Mouse (Mus musculus) thymus, postnatal 36 days (tissue): Measurements from ENCODE around the gene Tada3.

Source experiments
- DNase-seq, 2 experiments: peaks; one replicate each; pipeline ENCODE4 v3.0.0; 2022; ENCODE audit warnings: mixed read lengths in 2 of 2

Tada3 gene

DNA sequence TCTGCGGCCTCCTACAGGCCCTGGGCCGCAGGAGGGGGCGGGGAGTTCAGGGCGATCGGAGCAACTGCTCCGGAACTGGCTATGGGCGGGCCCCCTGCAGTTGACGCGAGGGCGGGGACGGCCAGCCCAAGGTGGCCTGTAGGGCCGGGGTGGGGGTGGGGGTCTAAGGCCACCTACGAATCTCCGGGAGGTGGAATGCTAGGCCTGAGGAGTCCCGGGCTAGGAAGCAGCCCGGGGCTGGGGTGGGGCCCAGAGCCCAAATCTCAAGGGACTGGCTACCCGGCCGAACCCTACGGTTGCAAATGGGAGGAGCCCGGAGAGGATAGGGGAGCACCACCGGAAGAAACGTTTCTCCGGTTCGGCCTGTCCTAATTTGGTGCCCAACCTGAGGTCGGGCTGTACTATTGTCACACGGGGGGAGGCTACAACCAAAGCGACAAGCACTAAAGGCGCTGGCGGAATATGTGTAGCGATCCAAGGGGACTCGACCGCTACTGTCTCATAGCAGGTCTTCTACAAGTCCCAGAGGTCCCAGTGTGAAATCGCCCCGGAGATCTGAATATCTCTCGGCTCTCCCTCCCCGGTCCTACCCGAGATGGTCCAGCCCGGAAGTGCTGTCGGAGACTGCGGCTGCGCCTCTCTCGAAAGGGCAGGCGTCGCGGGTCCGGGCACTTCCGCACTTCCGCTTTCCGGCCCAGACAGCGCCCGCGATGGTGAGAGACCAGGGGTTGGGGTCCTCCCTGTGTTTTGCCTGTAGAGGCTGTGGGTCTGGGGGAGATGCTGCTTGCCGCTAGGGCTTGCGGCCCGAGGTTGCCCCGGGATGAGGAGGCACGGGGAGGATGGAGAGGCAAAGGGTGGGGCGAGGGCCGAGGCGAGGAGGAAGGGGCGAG, at the start of gene Tada3, which contains the start of gene Arpc4:
TSS of gene Tada3 (minus strand) at position 388 of the 890 bp plus-strand sequence.
TSS of gene Arpc4 (plus strand) at position 620 of the 890 bp plus-strand sequence.
- peak; percentile 91 to 95 for DNase-seq

DNA sequence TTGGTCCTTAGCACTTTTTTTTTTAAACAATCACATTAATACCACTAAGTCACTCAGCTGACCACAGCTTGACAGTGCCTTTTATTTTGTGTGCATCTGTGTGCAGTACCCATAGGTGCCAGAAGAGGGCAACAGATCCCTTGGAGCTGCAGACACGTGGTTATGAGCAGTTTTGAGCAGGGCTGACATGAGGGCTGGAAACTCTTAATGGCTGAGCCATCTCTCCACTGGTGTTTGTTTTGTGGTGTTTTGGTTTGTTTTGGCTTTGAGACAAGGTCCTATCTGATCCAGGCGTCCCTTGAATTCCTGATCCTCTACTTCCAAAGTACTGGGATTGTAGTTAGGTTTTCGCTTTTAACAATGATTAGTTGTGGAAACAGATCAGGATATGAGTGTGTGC, 49.7 kb upstream of the Tada3 start:
- peak; percentile 49 to 57 for DNase-seq

DNA sequence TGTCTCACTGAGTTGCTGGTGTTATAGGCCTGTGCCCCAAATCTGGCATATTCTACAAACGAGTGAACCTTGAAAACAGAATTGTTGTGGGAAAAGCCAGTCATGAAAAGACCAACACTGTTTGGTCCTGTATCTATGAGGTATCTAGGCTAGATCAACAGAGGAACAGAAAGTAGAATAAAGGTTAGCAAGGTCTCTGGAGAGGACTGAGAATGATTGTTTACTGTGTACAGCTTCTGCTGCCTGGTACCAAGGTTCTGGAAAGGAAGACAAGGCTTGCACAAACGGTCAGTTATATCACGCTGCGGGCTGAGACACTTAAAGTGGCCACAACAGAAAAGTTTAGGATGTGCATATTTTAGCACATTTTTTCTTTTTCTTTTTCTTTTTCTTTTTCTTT, 49.0 kb upstream of the Tada3 start:
- DNase-seq: no peak

DNA sequence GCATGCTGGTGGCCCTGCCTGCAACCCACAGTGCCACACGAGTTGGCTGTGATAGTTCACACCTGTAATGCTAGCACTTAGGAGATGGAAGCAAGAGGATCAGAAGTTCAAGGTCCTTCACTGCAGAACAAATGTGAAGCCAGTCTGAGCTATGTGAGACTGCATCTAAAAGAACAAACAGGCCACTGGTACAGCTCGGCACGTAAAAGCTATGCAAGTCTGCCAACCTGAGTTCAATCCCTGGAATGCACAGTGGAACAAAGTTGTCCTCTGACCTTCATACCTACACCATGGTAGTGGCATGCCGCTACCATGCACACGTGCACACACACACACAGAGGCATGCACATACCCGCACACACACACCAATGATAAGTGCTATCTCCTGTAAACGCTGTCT, 46.5 kb upstream of the Tada3 start:
- DNase-seq: no peak

DNA sequence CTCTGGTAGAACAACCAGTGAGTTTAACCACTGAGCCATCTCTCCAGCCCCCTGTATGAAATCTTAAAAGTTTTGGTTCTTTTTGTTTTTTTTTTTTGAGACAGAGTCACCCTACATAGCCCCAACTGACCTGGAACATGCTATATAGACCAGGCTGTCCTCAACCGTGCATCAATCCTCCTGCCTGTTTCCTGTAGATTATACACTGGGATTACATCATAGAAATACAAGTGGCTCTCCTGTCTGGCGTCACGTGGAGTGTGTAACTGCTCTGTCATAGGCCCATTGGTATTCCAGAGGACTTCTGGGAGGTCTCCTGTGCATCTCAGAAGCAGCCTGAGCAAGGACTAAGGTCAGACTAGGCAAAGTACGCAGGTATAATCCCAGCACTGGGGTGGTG, 45.3 kb upstream of the Tada3 start:
- DNase-seq: no peak

DNA sequence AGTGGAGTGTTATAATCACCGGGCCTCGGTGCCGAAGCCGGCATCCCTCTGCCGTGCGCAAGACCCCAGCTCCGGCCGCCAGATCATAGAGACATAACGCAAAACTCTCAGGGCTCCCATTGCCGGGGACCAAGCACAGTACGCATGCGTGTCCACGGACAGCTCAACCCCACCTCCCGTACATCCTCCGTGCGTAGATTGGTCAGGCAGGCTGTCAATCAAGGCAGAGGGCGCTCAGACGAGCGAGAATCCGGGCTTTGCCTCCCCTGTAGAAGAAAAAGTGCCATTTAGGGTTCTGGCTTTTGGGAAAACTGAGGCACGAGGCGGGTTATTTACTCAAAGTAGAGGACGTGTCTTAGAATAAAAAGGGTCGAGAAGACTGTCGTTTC, 41.5 kb upstream of the Tada3 start, which contains the start of gene Rpusd3:
TSS of gene Rpusd3 (minus strand) at position 142 of the 389 bp plus-strand sequence.
- DNase-seq: peak; percentile 98 to 99

DNA sequence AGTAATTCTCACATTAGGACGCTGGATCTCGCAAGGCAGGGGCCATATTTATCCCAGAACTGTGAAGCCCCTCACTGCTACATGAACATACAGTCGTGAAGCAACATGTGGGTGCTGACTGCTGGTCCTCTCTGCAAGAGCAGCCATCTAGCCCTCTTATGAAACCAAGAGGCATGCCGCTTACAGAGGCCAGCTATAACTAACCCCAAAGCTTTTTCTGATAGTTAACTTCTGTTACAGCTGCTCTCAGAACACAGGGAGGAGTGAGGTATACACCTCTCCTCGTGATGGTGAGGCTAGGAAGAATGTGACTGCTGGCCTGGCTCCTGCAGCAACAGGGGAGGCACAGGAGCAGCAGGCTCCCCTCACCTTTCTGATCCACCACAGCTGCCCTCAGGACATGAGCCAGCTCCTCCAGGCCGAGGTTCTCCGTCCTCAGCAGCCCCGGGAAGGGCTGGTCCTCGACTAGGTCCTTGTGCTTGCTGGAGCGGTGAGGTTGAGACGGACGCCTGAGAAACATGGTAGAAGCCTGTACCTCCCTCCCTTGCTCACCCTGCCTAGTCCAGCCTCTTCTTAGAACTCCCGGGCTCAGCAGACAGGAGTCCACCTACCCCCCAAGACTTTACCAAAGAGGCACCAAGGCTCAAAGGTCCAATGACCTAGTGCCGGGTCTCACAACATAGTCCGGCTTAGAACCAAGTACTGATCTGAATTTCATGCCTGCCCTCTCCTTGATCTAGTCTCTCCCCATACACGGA, 40.9 kb upstream of the Tada3 start:
- peak in 1 of 2 experiments; percentile 36 for DNase-seq

DNA sequence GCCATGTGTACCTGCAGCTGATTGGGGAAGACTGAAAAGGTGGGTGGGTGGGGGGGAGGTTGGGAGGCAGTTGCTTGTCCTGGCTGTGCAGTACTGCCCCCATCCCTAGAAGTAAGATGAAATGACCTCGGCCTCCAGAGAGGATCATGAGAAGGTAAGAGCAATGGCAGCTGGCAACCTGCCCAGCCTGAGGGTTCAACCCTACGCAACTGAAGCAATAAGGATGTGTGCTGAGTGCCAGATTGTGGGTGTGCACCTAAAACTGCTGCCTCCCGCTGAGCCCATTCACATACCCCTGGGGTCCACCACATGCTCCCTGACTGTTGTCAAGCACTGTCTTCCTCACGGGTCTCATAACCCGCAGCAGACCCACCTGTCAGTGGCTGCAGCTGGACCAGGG, 38.7 kb upstream of the Tada3 start:
- no peak for DNase-seq

DNA sequence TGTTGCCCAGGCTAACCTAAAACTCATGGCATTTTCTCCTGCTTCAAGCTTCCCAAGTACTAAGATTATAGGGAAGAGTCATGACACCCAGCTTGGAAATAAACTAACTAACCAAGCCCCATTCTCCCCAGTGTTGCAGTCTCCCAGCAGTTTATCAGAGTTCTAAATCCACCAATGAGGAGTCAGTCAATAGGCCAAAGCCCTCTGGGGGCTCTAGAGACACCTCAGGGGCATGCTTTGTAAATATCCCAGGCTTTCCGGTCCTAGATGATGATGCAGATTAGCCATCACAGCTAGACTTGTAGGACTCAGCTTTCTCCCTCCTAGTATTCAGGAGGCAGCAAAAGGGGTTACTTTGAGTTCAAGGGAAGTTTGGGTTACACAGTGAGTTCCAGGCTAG, 32.3 kb upstream of the Tada3 start:
- no peak for DNase-seq

DNA sequence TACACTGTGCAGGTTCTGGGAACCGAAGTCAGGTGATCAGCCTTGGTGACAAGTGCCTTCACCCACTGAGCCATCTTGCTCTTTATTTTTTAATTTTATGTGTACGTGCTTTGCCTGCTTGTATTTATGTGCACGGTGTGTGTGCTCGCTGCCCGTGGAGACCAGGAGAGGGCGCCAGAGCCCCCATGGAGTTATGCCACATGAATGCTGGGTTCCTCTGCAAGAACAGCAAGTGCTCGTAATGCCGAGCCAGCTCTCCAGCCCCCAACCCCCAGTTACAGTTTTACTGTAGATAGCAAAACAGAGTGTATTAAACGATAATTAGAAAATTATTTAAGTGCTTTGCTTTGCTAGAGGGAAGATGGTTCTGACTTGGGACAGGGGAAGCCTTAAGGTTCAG, 29.0 kb upstream of the Tada3 start:
- DNase-seq: peak in 1 of 2 experiments; percentile 18

DNA sequence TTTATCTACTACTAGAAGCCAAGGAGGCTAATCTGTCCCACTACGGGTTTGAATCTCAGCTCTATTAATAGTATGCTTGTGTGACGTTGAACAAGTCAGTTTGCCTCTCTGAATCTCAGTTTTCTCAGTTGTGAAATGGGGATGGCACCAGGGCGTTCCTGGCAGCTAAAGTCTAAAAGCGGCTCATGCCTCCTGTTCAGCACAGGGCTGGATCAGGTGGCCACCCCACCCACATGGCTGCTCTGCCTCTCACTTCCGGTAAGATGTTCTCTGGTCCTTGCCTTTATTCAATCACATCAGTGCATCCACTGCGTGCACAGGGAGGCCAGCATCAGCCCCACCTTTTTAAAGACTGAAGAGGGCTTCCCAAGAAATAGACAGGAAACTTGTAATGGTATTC, 27.8 kb upstream of the Tada3 start:
- DNase-seq: no peak

DNA sequence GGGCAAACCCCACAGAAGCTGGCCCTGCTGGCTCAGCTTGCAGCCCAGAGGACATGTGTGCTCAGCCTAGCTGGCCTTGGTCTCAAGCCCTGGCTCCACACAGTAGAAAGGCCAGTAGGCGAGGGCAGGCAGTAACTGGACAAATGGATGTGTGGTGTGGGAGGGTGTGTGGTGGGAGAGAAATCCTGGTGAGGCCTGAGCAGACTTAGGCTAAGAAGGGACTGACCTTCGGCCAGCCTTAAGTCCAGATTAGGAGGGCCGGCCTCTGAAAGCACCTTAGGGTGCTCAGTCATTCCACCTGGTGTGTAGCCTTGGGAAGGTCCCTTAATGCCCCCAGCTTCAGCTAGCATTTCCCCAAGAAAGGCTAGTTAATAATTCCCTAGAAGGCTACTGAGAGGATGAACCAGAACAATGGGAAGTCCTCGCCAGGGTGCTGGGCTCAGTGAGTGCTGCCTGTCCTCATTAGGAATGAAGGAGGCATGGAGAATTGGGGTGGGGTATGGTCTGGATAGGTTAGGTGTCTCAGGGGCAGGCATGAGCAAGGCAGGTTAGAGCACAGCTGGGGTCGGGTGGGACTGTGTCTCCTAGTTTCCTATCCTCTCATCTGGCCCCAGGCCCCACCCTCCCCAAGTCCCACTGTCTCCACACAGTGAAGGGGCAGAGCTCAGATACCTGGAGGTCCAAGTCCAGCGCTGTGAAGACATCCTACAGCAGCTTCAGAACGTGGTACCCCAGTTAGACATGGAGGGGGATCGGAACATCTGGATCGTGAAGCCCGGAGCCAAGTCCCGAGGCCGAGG, 27.2 kb upstream of the Tada3 start:
- DNase-seq: no peak

DNA sequence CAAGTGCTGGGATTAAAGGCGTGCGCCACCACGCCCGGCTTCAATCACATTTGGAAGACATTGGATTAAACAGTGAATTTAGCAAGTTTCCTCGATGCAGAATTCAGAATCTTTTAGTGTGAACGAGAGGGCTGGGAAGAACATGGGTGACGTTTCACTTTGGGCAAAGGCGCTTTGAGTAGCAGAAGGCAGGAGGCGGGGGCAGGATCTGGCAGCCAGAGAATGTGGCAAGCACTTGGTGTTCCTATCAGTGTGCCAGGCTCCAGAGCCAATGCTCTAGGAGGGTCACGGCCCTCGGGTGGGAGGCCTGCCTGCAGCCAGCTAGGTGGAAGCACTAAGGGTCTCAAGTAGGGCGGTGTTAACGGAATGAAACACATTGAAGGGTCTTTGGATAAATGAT, 24.4 kb upstream of the Tada3 start:
- no peak for DNase-seq

DNA sequence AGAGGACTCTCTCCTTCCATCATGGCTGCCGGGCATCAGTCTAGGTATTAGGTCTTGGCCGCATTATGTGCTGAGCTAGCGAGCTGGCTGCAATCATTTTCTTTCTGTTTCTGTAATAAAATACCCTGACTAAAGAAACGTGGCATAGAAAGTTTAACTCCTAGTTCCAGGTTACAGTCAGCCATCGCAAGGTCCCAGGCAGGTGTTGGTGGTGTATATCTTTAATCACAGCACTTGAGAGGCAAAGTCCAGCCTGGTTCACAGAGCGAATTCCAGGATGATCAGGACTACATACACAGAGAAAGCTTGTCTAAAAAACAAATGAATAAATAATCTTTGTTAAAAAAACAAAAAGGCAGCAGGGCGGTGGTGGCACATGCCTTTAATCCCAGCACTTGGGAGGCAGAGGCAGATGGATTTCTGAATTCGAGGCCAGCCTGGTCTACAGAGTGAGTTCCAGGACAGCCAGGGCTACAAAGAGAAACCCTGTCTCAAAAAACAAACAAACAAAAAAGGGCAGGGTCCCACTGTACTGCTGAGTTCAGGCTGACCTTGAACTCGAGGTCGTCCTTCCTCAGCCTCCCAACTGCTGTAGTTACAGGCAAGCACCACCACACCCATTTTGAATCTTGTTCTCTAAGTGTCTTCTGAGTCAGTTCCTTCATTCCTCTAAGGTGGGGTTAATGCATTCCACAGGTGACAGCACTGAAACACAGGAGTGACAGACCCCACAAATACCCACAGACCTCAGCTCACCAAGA, 18.8 kb upstream of the Tada3 start:
- no peak for DNase-seq

DNA sequence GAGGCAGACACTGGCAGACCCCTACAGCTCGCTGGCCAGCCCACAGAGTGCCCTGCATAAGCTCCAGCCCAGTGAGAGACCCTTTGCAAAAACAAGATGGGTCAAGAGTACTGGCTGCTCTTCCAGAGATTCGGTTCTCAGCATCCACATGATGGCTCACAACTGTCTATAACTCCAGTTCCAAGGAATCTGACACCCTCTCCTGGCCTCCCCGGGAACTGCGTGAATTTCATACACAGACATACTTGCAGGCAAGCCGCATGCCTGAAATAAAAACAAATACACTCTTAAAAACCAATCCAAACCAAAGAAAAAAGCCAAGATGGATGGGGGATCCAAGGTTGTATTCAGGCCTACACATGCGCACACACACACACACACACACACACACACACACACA, 17.8 kb upstream of the Tada3 start:
- no peak for DNase-seq

DNA sequence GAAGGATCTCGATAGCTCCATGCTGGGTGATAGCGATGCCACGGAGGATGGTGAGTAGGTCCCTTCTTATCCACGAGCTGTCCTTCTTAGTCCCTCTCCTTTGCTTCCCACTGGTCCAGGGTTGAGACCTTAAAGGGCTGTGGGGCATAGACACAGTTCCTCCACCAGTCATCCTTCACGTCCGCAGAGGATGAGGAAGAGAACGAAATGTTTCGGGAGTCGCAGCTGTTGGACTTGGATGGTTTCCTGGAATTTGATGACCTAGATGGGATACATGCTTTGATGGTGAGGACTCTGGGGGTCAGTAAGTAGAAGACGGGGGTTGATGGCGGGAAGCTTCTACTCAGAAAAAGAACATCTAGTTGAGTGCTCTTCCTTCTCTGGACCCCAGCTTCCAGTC, 17.1 kb upstream of the Tada3 start:
- no peak for DNase-seq

DNA sequence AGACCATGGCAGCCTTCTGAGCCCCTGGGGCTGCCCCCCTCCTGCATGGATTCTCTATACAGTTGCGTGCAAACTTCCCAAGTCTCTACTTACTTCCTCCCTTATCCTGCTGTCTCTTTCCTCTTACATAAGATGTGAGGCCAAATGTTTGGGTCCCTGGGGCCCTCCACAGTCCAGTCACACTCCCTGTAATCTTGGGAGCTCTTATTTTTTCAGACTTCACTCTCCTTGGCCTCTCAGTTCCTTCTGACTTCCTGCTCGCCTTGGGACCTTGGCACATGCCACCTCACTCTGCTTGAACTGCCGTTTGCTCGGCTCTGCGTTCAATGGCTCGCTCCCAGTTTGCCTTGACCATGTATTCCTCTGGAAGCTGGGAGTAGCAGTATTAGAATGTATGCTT, 16.3 kb upstream of the Tada3 start:
- DNase-seq: no peak

DNA sequence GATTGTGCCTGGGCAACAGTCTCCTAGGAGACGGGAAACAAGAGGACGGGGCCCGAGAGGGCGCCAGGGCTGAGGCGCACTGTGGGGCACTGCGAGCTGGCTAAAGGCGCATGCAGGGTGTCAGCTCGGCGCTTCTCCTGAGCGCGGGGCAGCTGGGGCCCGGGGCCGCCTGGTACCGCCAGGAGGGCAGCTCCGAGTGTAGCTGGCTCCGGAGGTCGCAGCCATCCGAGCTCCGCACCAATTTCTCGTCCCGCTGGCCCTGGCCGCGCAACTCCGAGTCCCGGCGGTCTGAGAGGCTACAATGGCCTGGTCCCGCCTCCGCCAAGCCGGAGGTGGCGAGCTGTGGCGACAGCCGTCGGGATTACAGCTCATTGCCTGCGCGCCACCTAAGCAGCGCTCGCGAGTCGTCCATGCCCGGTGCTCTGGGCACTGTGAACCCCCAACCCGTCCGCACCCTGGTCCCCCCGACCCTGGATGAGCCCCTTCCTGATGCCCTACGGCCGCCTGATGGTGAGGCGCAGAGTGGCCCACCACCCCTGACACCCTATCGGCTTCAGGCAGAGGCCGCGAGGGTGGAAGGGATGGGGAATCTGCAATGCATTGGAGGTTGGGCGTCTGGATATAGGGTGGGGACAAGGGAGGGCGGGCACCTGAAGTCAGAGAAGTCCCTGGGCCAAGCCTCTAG, 14.8 kb upstream of the Tada3 start:
- DNase-seq: no peak

DNA sequence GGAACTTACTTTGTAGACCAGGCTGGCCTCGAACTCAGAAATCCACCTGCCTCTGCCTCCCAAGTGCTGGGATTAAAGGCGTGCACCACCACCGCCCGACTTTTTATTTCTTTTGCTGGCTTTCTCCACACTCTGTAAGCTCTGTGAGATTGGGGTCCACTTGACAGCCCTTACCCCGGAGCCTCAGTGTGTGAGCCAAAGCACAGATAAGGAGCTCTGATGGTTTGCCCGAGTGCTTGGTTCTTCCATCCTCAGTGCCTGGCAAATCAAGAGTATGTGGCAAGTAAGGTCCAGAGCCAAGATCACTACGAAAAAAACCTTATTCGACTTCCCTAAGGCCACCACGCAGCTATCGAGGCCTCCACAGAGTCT, 14.3 kb upstream of the Tada3 start:
- DNase-seq: no peak

DNA sequence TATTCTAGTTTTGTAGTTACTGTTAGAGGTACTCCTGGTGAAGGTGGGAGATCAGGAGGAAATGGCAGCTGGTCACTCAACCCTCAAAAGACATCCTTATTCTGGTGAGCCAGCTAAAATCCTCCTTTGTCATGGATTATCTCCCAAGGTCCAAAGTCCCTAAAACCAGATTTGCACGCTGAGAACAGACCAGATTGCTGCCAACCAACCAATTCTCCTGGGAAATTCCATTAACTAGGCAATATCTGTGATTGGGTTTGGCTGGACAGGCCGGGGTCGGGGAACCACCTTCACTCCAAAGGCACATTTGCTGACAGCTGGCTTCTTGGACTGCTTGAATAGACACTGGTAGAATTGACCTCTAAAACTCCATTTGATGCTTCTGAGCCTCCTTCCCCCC, 13.0 kb upstream of the Tada3 start:
- no peak for DNase-seq

DNA sequence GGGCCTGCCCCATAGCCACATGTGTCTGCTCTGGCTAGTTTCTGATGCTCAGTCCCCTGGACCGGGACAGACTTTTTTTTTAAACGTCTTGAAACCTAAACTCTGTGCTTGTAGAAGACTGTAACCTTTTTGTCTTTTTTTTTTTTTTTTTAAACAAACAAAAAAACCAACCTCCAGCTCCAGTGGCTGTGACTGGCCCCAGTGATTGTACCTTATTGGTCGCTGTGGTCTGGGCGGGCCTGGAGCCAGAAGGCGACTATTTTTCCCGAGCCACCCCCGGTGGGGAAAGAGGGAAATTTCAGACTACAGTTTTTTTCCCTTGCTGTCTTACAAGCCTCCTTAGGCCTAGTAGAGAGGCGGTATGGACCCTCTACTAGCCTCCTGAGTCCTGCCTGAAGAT, 11.3 kb upstream of the Tada3 start, which contains the start of gene Ttll3:
TSS of gene Ttll3 (plus strand) at position 301 of the 400 bp plus-strand sequence.
- DNase-seq: no peak

DNA sequence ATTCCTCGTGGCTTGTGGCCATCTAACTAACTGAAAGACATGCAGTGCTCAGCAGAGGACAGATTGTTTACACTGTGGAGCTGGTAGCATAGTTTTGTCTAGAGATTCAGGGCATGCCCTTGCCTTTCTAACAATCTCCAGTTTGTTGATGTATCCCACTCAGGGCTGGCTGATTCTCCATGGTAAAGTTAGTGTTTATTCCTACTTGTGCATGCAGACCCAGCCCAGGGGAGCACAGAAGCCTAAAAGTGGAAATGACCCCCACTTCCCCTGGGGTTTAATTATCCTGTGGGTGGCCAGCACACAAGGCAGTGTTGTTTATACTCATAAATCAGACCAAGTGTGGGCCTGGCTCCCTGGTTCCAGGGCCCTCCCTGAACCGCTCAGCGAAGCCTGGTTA, 8.3 kb upstream of the Tada3 start:
- DNase-seq: no peak
